Comparison of ENCODE assay signal across 9 mouse cellular contexts in genomic region chr11:74634490-74635275, GRCm38 (mm10). TPM values are rescaled to one million over a fixed set of nuclear protein-coding genes. Genes with fewer than 3 reads are reported as not detected.
DNase-seq lines count a peak whose midpoint lies in the region; ATAC-seq and TF ChIP-seq lines count a peak whose summit lies in the region.
"Had no signal": no experiment of that assay in that cellular context is flagged by ENCODE, and none has a peak within 500 bp of the region (broad histone marks: within the 10 kb centered on the region; RNA-seq: fewer than 3 reads in every experiment).

No protein-coding gene starts in this region.

- H3K9ac ChIP-seq in kidney, postnatal 0 days (ENCODE audit: low read depth, low read length) = no peak overlapping the region
- no peak overlapping the region for H3K9ac ChIP-seq in lung, postnatal 0 days (replicated peaks; ENCODE audit: low read depth)
- H3K9ac ChIP-seq: limb, embryonic 12.5 days had no signal

- H3K9me3 ChIP-seq in kidney, postnatal 0 days (replicated peaks; ENCODE audit: low read length) = no peaks in the 10 kb centered on the region
- no peaks in the 10 kb centered on the region for H3K9me3 ChIP-seq in lung, postnatal 0 days (ENCODE audit: low read length)
- H3K9me3 ChIP-seq: limb, embryonic 12.5 days had no signal

- ATAC-seq in kidney, postnatal 0 days (replicated peaks; ENCODE audit: low FRiP score, low read depth) = no peak
- ATAC-seq in lung, postnatal 0 days = no peak

- peak; percentile 59 for DNase-seq in gastrocnemius, adult 2 months
- DNase-seq in gastrocnemius, postnatal 25 days = no peak
- DNase-seq in A20 (ENCODE audit: low read depth, low spot score) = peak; percentile 76
- DNase-seq in adrenal gland, postnatal 10 days = peak; percentile 75
- DNase-seq in embryo, embryonic 11 days = peak; percentile 89
- DNase-seq in kidney, postnatal 0 days (ENCODE audit: low spot score) = peak; percentile 94
- peak; percentile 88 for DNase-seq in lung, postnatal 0 days (ENCODE audit: low spot score)

- no peak for TF ChIP-seq POLR2A in small intestine, adult 2 months (IDR thresholded peaks at IDR 0.05; ENCODE audit: low read depth, low read length)

- H3K4me3 ChIP-seq in gastrocnemius, adult 2 months = no peak overlapping the region
- H3K4me3 ChIP-seq in kidney, postnatal 0 days (replicated peaks; ENCODE audit: low read depth, low read length) = no peak overlapping the region
- H3K4me3 ChIP-seq in lung, postnatal 0 days (ENCODE audit: low read depth, low read length) = no peak overlapping the region
- no peak overlapping the region for H3K4me3 ChIP-seq in small intestine, adult 2 months (ENCODE audit: low read depth, low read length)
- H3K4me3 ChIP-seq: limb, embryonic 12.5 days had no signal

- H3K27ac ChIP-seq in gastrocnemius, adult 2 months = no peak overlapping the region
- H3K27ac ChIP-seq in kidney, postnatal 0 days = no peak overlapping the region
- H3K27ac ChIP-seq in lung, postnatal 0 days (ENCODE audit: low read length) = no peak overlapping the region
- H3K27ac ChIP-seq in small intestine, adult 2 months (ENCODE audit: insufficient read depth, low read depth, low read length) = no peak overlapping the region
- H3K27ac ChIP-seq: limb, embryonic 12.5 days had no signal

- H3K36me3 ChIP-seq in kidney, postnatal 0 days (ENCODE audit: insufficient read depth, low read length) = no peaks in the 10 kb centered on the region
- H3K36me3 ChIP-seq in lung, postnatal 0 days (ENCODE audit: insufficient read depth, low read length) = no peaks in the 10 kb centered on the region
- no peaks in the 10 kb centered on the region for H3K36me3 ChIP-seq in small intestine, adult 2 months (ENCODE audit: control insufficient read depth, insufficient read depth, low read length)
- H3K36me3 ChIP-seq: limb, embryonic 12.5 days had no signal

- H3K4me1 ChIP-seq in kidney, postnatal 0 days (replicated peaks; ENCODE audit: insufficient read depth, low read length) = peaks cover 11% of the 10 kb centered on the region; the same call in 1 of the 2 replicates
- peaks cover 16% of the 10 kb centered on the region; the same call in 1 of the 2 replicates for H3K4me1 ChIP-seq in lung, postnatal 0 days (ENCODE audit: insufficient read depth, low read depth, low read length)
- H3K4me1 ChIP-seq in small intestine, adult 2 months (ENCODE audit: control insufficient read depth, insufficient read depth, insufficient read length, low read length) = peaks cover 9% of the 10 kb centered on the region

- TF ChIP-seq EP300 in lung, postnatal 0 days (IDR thresholded peaks at IDR 0.05) = no peak

- H3K27me3 ChIP-seq in kidney, postnatal 0 days (ENCODE audit: insufficient read depth, low read length) = no peaks in the 10 kb centered on the region
- H3K27me3 ChIP-seq in lung, postnatal 0 days (replicated peaks; ENCODE audit: insufficient read depth, low read length) = no peaks in the 10 kb centered on the region
- H3K27me3 ChIP-seq in small intestine, adult 2 months (ENCODE audit: control insufficient read depth, insufficient read depth, low read length) = no peaks in the 10 kb centered on the region

- peak; percentile 95 for TF ChIP-seq CTCF in gastrocnemius, adult 2 months (IDR thresholded peaks at IDR 0.05)
- peak; percentile 97 for TF ChIP-seq CTCF in kidney, postnatal 0 days (IDR thresholded peaks at IDR 0.05; ENCODE audit: low read depth)
- peak; percentile 97 for TF ChIP-seq CTCF in lung, postnatal 0 days (IDR thresholded peaks at IDR 0.05)
- TF ChIP-seq CTCF in small intestine, adult 2 months (IDR thresholded peaks at IDR 0.05; ENCODE audit: extremely low read depth, insufficient read length, insufficient replicate concordance, low read depth, low read length) = peak; percentile 81; the same call in 1 of the 2 replicates

- intact Hi-C loops in gastrocnemius, adult 2 months (cut with DNase I) = loop anchor here (1.0 to 5.0 kb wide), 3 partner anchors 134 to 213 kb away; no protein-coding TSS in a partner anchor

- H3K4me2 ChIP-seq in kidney, postnatal 0 days (ENCODE audit: low read length) = no peak overlapping the region
- no peak overlapping the region for H3K4me2 ChIP-seq in lung, postnatal 0 days (replicated peaks; ENCODE audit: low read depth, low read length)
- H3K4me2 ChIP-seq: limb, embryonic 12.5 days had no signal

- 69% methylated on average over 5 of the region's 5 CpGs for WGBS in kidney, postnatal 0 days
- WGBS in lung, postnatal 0 days = 60% methylated on average over 5 of the region's 5 CpGs
- 69% methylated on average over 5 of the region's 5 CpGs for WGBS in small intestine, adult 2 months

RNA-seq across cellular contexts. Expression of gene Cluh, which starts 14.6 kb away (rescaled TPM):
- total RNA-seq in gastrocnemius, adult 2 months (2021) = 100 to 1,000 TPM in 1 of 2 experiments, 10 to 100 TPM in 1; 84.7 to 110 TPM
- 100 to 1,000 TPM in 1 of 2 experiments, 10 to 100 TPM in 1; 94.5 to 102 TPM for total RNA-seq in gastrocnemius, postnatal 25 days (2021)
- 100 to 1,000 TPM; 252 to 291 TPM for total RNA-seq in adrenal gland, postnatal 10 days (2021)
- 32.6 TPM in 2 replicates for polyA plus RNA-seq in kidney, postnatal 0 days (2015; fragmentation: Nextera tagmentation; extraction: Ambion mirVana)
- polyA plus RNA-seq in lung, postnatal 0 days (2015; fragmentation: Nextera tagmentation; extraction: Ambion mirVana) = 8.2 and 9.2 TPM in 2 replicates
- 34.2 and 49.0 TPM in 2 replicates for polyA plus RNA-seq in small intestine, adult 2 months (2012; rRNA removed)

RNA-seq across cellular contexts. Expression of gene Ccdc92b, which starts 15.3 kb away (rescaled TPM):
- under 1 TPM; 0.10 to 0.17 TPM for total RNA-seq in gastrocnemius, adult 2 months (2021)
- total RNA-seq in gastrocnemius, postnatal 25 days (2021) = under 1 TPM; 0.11 to 0.13 TPM
- 1 to 10 TPM; 2.3 to 4.0 TPM for total RNA-seq in adrenal gland, postnatal 10 days (2021)
- polyA plus RNA-seq in kidney, postnatal 0 days (2015; fragmentation: Nextera tagmentation; extraction: Ambion mirVana) = 0.23 and 0.33 TPM in 2 replicates
- polyA plus RNA-seq in lung, postnatal 0 days (2015; fragmentation: Nextera tagmentation; extraction: Ambion mirVana) = 0.69 and 0.85 TPM in 2 replicates
- 0.42 and 0.77 TPM in 2 replicates for polyA plus RNA-seq in small intestine, adult 2 months (2012; rRNA removed)

RNA-seq across cellular contexts. Expression of gene Rap1gap2, which starts 24.0 kb away (rescaled TPM):
- total RNA-seq in gastrocnemius, adult 2 months (2021) = 1 to 10 TPM; 6.1 to 7.0 TPM
- total RNA-seq in gastrocnemius, postnatal 25 days (2021) = 10 to 100 TPM in 1 of 2 experiments, 1 to 10 TPM in 1; 6.2 to 10.7 TPM
- total RNA-seq in adrenal gland, postnatal 10 days (2021) = 10 to 100 TPM; 10.8 to 13.2 TPM
- polyA plus RNA-seq in kidney, postnatal 0 days (2015; fragmentation: Nextera tagmentation; extraction: Ambion mirVana) = 9.1 and 11.4 TPM in 2 replicates
- 1.1 and 1.2 TPM in 2 replicates for polyA plus RNA-seq in lung, postnatal 0 days (2015; fragmentation: Nextera tagmentation; extraction: Ambion mirVana)
- polyA plus RNA-seq in small intestine, adult 2 months (2012; rRNA removed) = 10.5 and 18.4 TPM in 2 replicates
